Mouse (Mus musculus): ENCODE data around the gene Tmem130. TPM values are rescaled to one million over a fixed set of nuclear protein-coding genes. Genes with fewer than 3 reads are reported as not detected.

The Tmem130 gene
- polyA plus RNA-seq, 1 experiment = 117 TPM

GRCm38 (mm10) chr5:144719781-144720180 is 41.8 kb downstream of the Tmem130 start:
- H3K4me1 ChIP-seq (ENCODE audit: control insufficient read depth, insufficient read depth, low read length) = peaks cover 1% of the 10 kb centered on the region

GRCm38 (mm10) chr5:144717186-144717585 is 44.4 kb downstream of the Tmem130 start:
- Histone ChIP-seq H3K4me1 (ENCODE audit: control insufficient read depth, insufficient read depth, low read length) (peaks cover 1% of the 10 kb centered on the region), H3K4me3 (ENCODE audit: insufficient read depth, low read length) (no peak overlapping the region), H3K27ac (ENCODE audit: insufficient read depth, low read length) (no peak overlapping the region)
- TF ChIP-seq CTCF (IDR thresholded peaks at IDR 0.05; ENCODE audit: extremely low read depth, insufficient read depth, low read length) (no peak), POLR2A (IDR thresholded peaks at IDR 0.05; ENCODE audit: extremely low read depth, insufficient read depth, low read length) (no peak)

More at GRCm38 (mm10) chr5:144719781-144720180, 41.8 kb downstream of the Tmem130 start:
- Histone ChIP-seq H3K4me3 (ENCODE audit: insufficient read depth, low read length) (no peak overlapping the region), H3K27ac (ENCODE audit: insufficient read depth, low read length) (no peak overlapping the region)
- TF ChIP-seq CTCF (IDR thresholded peaks at IDR 0.05; ENCODE audit: extremely low read depth, insufficient read depth, low read length) = no peak
- no peak for TF ChIP-seq POLR2A (IDR thresholded peaks at IDR 0.05; ENCODE audit: extremely low read depth, insufficient read depth, low read length)

- no peak overlapping the region for H3K27ac ChIP-seq (ENCODE audit: insufficient read depth, low read length)
- no peak for TF ChIP-seq CTCF (IDR thresholded peaks at IDR 0.05; ENCODE audit: extremely low read depth, insufficient read depth, low read length)
- TF ChIP-seq POLR2A (IDR thresholded peaks at IDR 0.05; ENCODE audit: extremely low read depth, insufficient read depth, low read length) = no peak
- H3K4me1 ChIP-seq (ENCODE audit: control insufficient read depth, insufficient read depth, low read length) = no peaks in the 10 kb centered on the region; the same call in 1 of the 2 replicates
- no peak overlapping the region for H3K4me3 ChIP-seq (ENCODE audit: insufficient read depth, low read length)
These were observed 48.2 kb downstream of the Tmem130 start for GRCm38 (mm10) chr5:144713371-144713770.

- H3K27ac ChIP-seq (ENCODE audit: insufficient read depth, low read length) = no peak overlapping the region
- H3K4me1 ChIP-seq (ENCODE audit: control insufficient read depth, insufficient read depth, low read length) = peaks cover 2% of the 10 kb centered on the region; the same call in 1 of the 2 replicates
- no peak for TF ChIP-seq POLR2A (IDR thresholded peaks at IDR 0.05; ENCODE audit: extremely low read depth, insufficient read depth, low read length)
- no peak for TF ChIP-seq CTCF (IDR thresholded peaks at IDR 0.05; ENCODE audit: extremely low read depth, insufficient read depth, low read length)
- no peak overlapping the region for H3K4me3 ChIP-seq (ENCODE audit: insufficient read depth, low read length)
These were observed 54.0 kb downstream of the Tmem130 start for GRCm38 (mm10) chr5:144707603-144708002.

- no peak overlapping the region for H3K4me3 ChIP-seq (ENCODE audit: insufficient read depth, low read length)
- no peak overlapping the region for H3K27ac ChIP-seq (ENCODE audit: insufficient read depth, low read length)
- TF ChIP-seq CTCF (IDR thresholded peaks at IDR 0.05; ENCODE audit: extremely low read depth, insufficient read depth, low read length) = no peak
- no peak for TF ChIP-seq POLR2A (IDR thresholded peaks at IDR 0.05; ENCODE audit: extremely low read depth, insufficient read depth, low read length)
- peaks cover 2% of the 10 kb centered on the region; the same call in 1 of the 2 replicates for H3K4me1 ChIP-seq (ENCODE audit: control insufficient read depth, insufficient read depth, low read length)
These were observed 57.9 kb downstream of the Tmem130 start for GRCm38 (mm10) chr5:144703464-144704368.

- H3K4me1 ChIP-seq (ENCODE audit: control insufficient read depth, insufficient read depth, low read length) = no peaks in the 10 kb centered on the region
- H3K27ac ChIP-seq (ENCODE audit: insufficient read depth, low read length) = no peak overlapping the region
- no peak for TF ChIP-seq CTCF (IDR thresholded peaks at IDR 0.05; ENCODE audit: extremely low read depth, insufficient read depth, low read length)
- TF ChIP-seq POLR2A (IDR thresholded peaks at IDR 0.05; ENCODE audit: extremely low read depth, insufficient read depth, low read length) = no peak
- H3K4me3 ChIP-seq (ENCODE audit: insufficient read depth, low read length) = no peak overlapping the region
These were observed 66.1 kb downstream of the Tmem130 start for GRCm38 (mm10) chr5:144695289-144696060.

GRCm38 (mm10) chr5:144694161-144694560 is 67.5 kb downstream of the Tmem130 start:
- H3K4me1 ChIP-seq (ENCODE audit: control insufficient read depth, insufficient read depth, low read length) = no peaks in the 10 kb centered on the region
- H3K27ac ChIP-seq (ENCODE audit: insufficient read depth, low read length) = no peak overlapping the region
- no peak for TF ChIP-seq CTCF (IDR thresholded peaks at IDR 0.05; ENCODE audit: extremely low read depth, insufficient read depth, low read length)
- no peak overlapping the region for H3K4me3 ChIP-seq (ENCODE audit: insufficient read depth, low read length)

GRCm38 (mm10) chr5:144691421-144691820 is 70.2 kb downstream of the Tmem130 start:
- no peak overlapping the region for H3K27ac ChIP-seq (ENCODE audit: insufficient read depth, low read length)
- TF ChIP-seq CTCF (IDR thresholded peaks at IDR 0.05; ENCODE audit: extremely low read depth, insufficient read depth, low read length) (no peak), POLR2A (IDR thresholded peaks at IDR 0.05; ENCODE audit: extremely low read depth, insufficient read depth, low read length) (no peak)
- no peaks in the 10 kb centered on the region for H3K4me1 ChIP-seq (ENCODE audit: control insufficient read depth, insufficient read depth, low read length)
- no peak overlapping the region for H3K4me3 ChIP-seq (ENCODE audit: insufficient read depth, low read length)

GRCm38 (mm10) chr5:144688371-144688770 is 73.2 kb downstream of the Tmem130 start:
- TF ChIP-seq POLR2A (IDR thresholded peaks at IDR 0.05; ENCODE audit: extremely low read depth, insufficient read depth, low read length) (no peak), CTCF (IDR thresholded peaks at IDR 0.05; ENCODE audit: extremely low read depth, insufficient read depth, low read length) (no peak)
- no peaks in the 10 kb centered on the region for H3K4me1 ChIP-seq (ENCODE audit: control insufficient read depth, insufficient read depth, low read length)
- no peak overlapping the region for H3K27ac ChIP-seq (ENCODE audit: insufficient read depth, low read length)
- no peak overlapping the region for H3K4me3 ChIP-seq (ENCODE audit: insufficient read depth, low read length)

Other genes with a start within 250 kb of the Tmem130 start
- 57.3 and 59.4 TPM in 2 replicates for gene Nptx2, start 215.9 kb downstream of the Tmem130 start, polyA plus RNA-seq (2012; rRNA removed)
- gene Trrap, start 5.9 kb upstream of the Tmem130 start, polyA plus RNA-seq (2012; rRNA removed) = 159 and 160 TPM in 2 replicates
- 33.8 and 34.0 TPM in 2 replicates for gene Smurf1, start 204.0 kb upstream of the Tmem130 start, polyA plus RNA-seq (2012; rRNA removed)

All from cortical plate, adult 2 months (tissue).